23 mouse cellular contexts compared by ENCODE assay signal in genomic region chr2:103714412-103714811, GRCm38 (mm10). TPM values are rescaled to one million over a fixed set of nuclear protein-coding genes. Genes with fewer than 3 reads are reported as not detected.
A peak's percentile ranks its signal among the peaks of the same experiment; 100 is the strongest.
DNase-seq lines count a peak whose midpoint lies in the region; ATAC-seq and TF ChIP-seq lines count a peak whose summit lies in the region.
"Had no signal": no experiment of that assay in that cellular context is flagged by ENCODE, and none has a peak within 500 bp of the region (broad histone marks: within the 10 kb centered on the region; RNA-seq: fewer than 3 reads in every experiment).

No protein-coding gene starts in this region.

- H3K9me3 ChIP-seq in kidney, embryonic 16.5 days (ENCODE audit: low read length), result no peaks in the 10 kb centered on the region
- no peaks in the 10 kb centered on the region for H3K9me3 ChIP-seq in liver, embryonic 16.5 days (replicated peaks; ENCODE audit: control insufficient read depth, low read length)
- H3K9me3 ChIP-seq: limb, embryonic 13.5 days; midbrain, embryonic 13.5 days; neural tube, embryonic 13.5 days had no signal

- H3K4me3 ChIP-seq in kidney, adult 2 months (ENCODE audit: insufficient read depth, low read depth, low read length), result no peak overlapping the region
- H3K4me3 ChIP-seq in kidney, embryonic 16.5 days (ENCODE audit: low read length), result no peak overlapping the region
- no peak overlapping the region for H3K4me3 ChIP-seq in liver, embryonic 16.5 days (ENCODE audit: low read depth, low read length)
- H3K4me3 ChIP-seq: heart, adult 2 months; limb, embryonic 13.5 days; midbrain, embryonic 13.5 days; neural tube, embryonic 13.5 days had no signal

- ATAC-seq in kidney, embryonic 16.5 days (ENCODE audit: low FRiP score, low TSS enrichment), result no peak
- ATAC-seq in liver, embryonic 16.5 days (ENCODE audit: low read depth), result no peak
- ATAC-seq: activated CD4-positive, CD25-positive, alpha-beta regulatory T cell, adult 4 months; forebrain, embryonic 14.5 days; midbrain, embryonic 13.5 days had no signal

- no peak overlapping the region for H3K27ac ChIP-seq in kidney, adult 2 months (ENCODE audit: insufficient read depth, low read depth, low read length)
- no peak overlapping the region for H3K27ac ChIP-seq in kidney, embryonic 16.5 days (ENCODE audit: low read length)
- peak overlapping the region; percentile 48; the same call in 1 of the 2 replicates for H3K27ac ChIP-seq in liver, embryonic 16.5 days (ENCODE audit: low read length)
- H3K27ac ChIP-seq: heart, adult 2 months; limb, embryonic 13.5 days; macrophage; midbrain, embryonic 13.5 days; neural tube, embryonic 13.5 days had no signal

- no peaks in the 10 kb centered on the region for H3K36me3 ChIP-seq in kidney, adult 2 months (ENCODE audit: control insufficient read depth, insufficient read depth, low read length)
- 0 out of 2 replicates have a peak, but pooled peaks cover 4% of the 10 kb centered on the region for H3K36me3 ChIP-seq in kidney, embryonic 16.5 days (ENCODE audit: insufficient read depth, low read length)
- no peaks in the 10 kb centered on the region for H3K36me3 ChIP-seq in liver, embryonic 16.5 days (ENCODE audit: control insufficient read depth, insufficient read depth)

- no peak for TF ChIP-seq CTCF in kidney, adult 2 months (conservative IDR thresholded peaks at IDR 0.05; ENCODE audit: insufficient read depth, insufficient read length, low read depth, low read length)

- TF ChIP-seq POLR2A in kidney, adult 2 months (IDR thresholded peaks at IDR 0.05; ENCODE audit: low read depth, low read length), result no peak

- DNase-seq in cerebellum, adult 11-12 months, result peak; percentile 18
- DNase-seq in cerebellum, adult 8-10 months, result no peak
- DNase-seq in cerebellum, postnatal 36 days, result peak; percentile 17 to 28
- no peak for DNase-seq in cerebellum, adult 9-10 months
- DNase-seq in kidney, adult 2 months, result peak; percentile 18
- DNase-seq in adrenal gland, adult 2 months, result no peak
- DNase-seq: adrenal gland, adult 8-10 months; heart, adult 2 months; heart, postnatal 14 days; lung, adult 2 months; lung, postnatal 10 days; right cerebral cortex, postnatal 4 days; thymus, adult 2 months; thymus, postnatal 36 days had no signal

- no peak overlapping the region for H3K4me2 ChIP-seq in kidney, embryonic 16.5 days (replicated peaks; ENCODE audit: low read depth, low read length)
- no peak overlapping the region for H3K4me2 ChIP-seq in liver, embryonic 16.5 days (ENCODE audit: low read depth, low read length)
- H3K4me2 ChIP-seq: limb, embryonic 13.5 days; midbrain, embryonic 13.5 days; neural tube, embryonic 13.5 days had no signal

- H3K9ac ChIP-seq in kidney, embryonic 16.5 days (replicated peaks; ENCODE audit: low read length), result no peak overlapping the region
- no peak overlapping the region for H3K9ac ChIP-seq in liver, embryonic 16.5 days (ENCODE audit: low read depth, low read length)
- H3K9ac ChIP-seq: limb, embryonic 13.5 days; midbrain, embryonic 13.5 days; neural tube, embryonic 13.5 days had no signal

- WGBS in kidney, adult 2 months, result 69% methylated on average over 4 of the region's 4 CpGs
- 82% methylated on average over 4 of the region's 4 CpGs for WGBS in kidney, embryonic 16.5 days
- 59% methylated on average over 4 of the region's 4 CpGs for WGBS in liver, embryonic 16.5 days (ENCODE audit: insufficient replicate concordance)

- H3K4me1 ChIP-seq in kidney, adult 2 months (ENCODE audit: control insufficient read depth, insufficient read depth, low read length), result peaks cover 8% of the 10 kb centered on the region; the same call in 1 of the 2 replicates
- H3K4me1 ChIP-seq in kidney, embryonic 16.5 days (ENCODE audit: insufficient read depth, low read length), result no peaks in the 10 kb centered on the region
- peaks cover 5% of the 10 kb centered on the region for H3K4me1 ChIP-seq in liver, embryonic 16.5 days (ENCODE audit: control insufficient read depth, low read depth, low read length)
- H3K4me1 ChIP-seq: midbrain, embryonic 13.5 days; neural tube, embryonic 13.5 days had no signal

- H3K27me3 ChIP-seq in kidney, adult 2 months (replicated peaks; ENCODE audit: control insufficient read depth, insufficient read depth, low read length), result no peaks in the 10 kb centered on the region
- H3K27me3 ChIP-seq in kidney, embryonic 16.5 days (ENCODE audit: insufficient read depth, low read length), result no peaks in the 10 kb centered on the region
- H3K27me3 ChIP-seq in liver, embryonic 16.5 days (ENCODE audit: control insufficient read depth, insufficient read depth, low read depth, low read length), result no peaks in the 10 kb centered on the region
- H3K27me3 ChIP-seq: CH12.LX; limb, embryonic 13.5 days; midbrain, embryonic 13.5 days; neural tube, embryonic 13.5 days had no signal

RNA-seq across cellular contexts. Expression of gene Nat10, which starts 46.7 kb away (rescaled TPM):
- polyA plus RNA-seq in kidney, adult 2 months (2012; rRNA removed), result 23.8 and 29.6 TPM in 2 replicates
- 32.1 and 32.2 TPM in 2 replicates for polyA plus RNA-seq in kidney, embryonic 16.5 days (2015; fragmentation: Nextera tagmentation; extraction: Ambion mirVana)
- polyA plus RNA-seq in liver, embryonic 16.5 days (2015; fragmentation: Nextera tagmentation; extraction: Ambion mirVana), result 10.8 and 12.0 TPM in 2 replicates
- total RNA-seq in adrenal gland, adult 2 months (2021), result 10 to 100 TPM; 38.5 to 56.8 TPM
- polyA plus RNA-seq in adrenal gland, adult 2 months (2012; rRNA removed), result 43.3 and 58.2 TPM in 2 replicates

Comparison
In these comparisons a context has a peak if more than half of its experiments do, and no peak if none do; other contexts are left out.
1. DNase-seq: peak in cerebellum, adult 11-12 months (single experiment), cerebellum, postnatal 36 days (2 of 2) and kidney, adult 2 months (single experiment); none in cerebellum, adult 8-10 months (single experiment), cerebellum, adult 9-10 months (single experiment) and adrenal gland, adult 2 months (single experiment).